Mouse (Mus musculus): Measurements from ENCODE around the gene 4933411K16Rik.
A peak's percentile ranks its signal among the peaks of the same experiment; 100 is the strongest.

The 4933411K16Rik gene

GRCm38 (mm10) chr19:42051948-42052347, at the start of gene 4933411K16Rik:
Gene 4933411K16Rik, plus strand, starts transcription at chr19:42052248.
- no peak for DNase-seq (ENCODE audit: low spot score)

- no peak for DNase-seq (ENCODE audit: low spot score)
Measured at GRCm38 (mm10) chr19:42004258-42004657, 47.8 kb upstream of the 4933411K16Rik start.

DNA sequence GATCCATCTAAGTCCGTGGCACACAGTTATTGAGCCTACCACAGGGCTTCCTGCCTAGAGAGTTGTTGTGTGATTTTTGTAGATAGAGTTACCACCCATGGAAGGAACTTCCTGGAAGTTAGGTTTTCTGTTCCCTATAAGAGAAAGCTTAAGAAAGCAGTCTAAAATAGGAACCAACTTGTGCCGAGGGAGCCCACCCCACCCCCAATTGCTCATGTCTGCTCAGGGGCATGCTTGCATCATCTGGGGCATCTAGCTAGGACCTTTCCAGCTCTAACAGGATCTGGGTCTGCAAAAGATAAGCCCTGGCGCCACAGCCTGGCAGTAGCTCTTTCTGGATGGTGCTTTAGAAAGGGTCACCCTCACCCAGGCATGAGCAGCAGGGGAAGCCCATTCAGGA, 46.4 kb upstream of the 4933411K16Rik start:
- no peak for DNase-seq (ENCODE audit: low spot score)

- no peak for DNase-seq (ENCODE audit: low spot score)
Measured at GRCm38 (mm10) chr19:42006568-42006967, 45.5 kb upstream of the 4933411K16Rik start.

DNA sequence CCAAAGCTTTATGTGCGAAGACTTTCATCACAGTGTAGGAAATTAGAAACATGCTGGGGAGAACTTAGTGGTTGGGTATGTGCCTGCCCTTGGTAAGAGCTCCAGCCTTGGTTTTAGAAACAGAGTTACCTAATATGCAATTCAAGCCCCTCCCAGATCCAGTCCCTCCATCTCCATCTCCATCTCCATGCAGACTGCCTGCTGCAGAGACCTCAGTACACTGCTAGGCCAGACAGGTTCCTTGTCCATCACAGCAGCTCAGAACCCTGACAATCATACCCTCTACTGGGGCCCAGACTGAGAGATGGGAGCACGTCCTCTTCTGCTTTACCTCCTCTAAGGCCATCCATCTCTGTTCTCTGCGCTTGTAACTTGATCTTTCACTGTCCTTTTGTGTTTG, 43.5 kb upstream of the 4933411K16Rik start:
- DNase-seq (ENCODE audit: low spot score) = no peak

- no peak for DNase-seq (ENCODE audit: low spot score)
Measured at GRCm38 (mm10) chr19:42009067-42009466, 43.0 kb upstream of the 4933411K16Rik start.

DNA sequence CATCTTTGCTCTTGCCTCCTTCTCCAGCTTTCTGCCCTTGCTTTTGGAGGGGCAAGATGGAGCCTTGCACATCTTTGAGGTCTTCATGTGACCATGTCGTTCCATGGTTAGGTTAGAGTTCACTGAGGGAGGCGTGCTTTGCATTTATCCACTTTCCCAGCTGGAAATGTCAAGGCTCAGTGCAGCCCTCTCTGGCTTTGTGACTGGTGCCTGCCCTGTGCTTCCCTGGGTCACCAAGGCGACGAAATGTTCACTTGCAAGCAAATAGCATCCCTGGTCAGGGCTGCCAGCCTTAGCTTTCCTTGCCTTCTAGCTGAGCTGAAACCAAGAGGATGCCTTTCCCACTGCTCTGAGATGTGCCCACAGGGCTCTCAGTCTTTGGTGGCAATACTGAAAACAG, 41.6 kb upstream of the 4933411K16Rik start:
- DNase-seq (ENCODE audit: low spot score) = no peak

DNA sequence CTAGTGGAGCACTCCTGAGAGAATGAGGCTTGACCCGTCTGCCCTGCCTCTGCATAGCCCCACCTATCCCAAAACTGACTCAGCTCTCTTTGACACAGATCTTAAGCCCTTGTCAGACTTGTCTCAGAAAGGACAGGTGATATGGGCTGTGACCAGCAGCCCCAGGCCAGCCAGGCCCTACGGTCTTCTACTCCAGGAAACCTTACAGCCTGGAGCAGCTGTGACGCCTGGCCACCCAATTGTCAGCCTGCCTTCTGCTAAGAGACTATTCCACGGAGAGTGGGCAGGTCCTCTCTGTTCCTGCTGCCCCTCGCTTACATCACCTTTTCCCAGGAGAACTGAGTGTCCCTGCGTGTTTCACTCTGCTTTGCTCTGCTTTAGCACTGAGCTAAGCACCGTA, 40.9 kb upstream of the 4933411K16Rik start:
- no peak for DNase-seq (ENCODE audit: low spot score)

DNA sequence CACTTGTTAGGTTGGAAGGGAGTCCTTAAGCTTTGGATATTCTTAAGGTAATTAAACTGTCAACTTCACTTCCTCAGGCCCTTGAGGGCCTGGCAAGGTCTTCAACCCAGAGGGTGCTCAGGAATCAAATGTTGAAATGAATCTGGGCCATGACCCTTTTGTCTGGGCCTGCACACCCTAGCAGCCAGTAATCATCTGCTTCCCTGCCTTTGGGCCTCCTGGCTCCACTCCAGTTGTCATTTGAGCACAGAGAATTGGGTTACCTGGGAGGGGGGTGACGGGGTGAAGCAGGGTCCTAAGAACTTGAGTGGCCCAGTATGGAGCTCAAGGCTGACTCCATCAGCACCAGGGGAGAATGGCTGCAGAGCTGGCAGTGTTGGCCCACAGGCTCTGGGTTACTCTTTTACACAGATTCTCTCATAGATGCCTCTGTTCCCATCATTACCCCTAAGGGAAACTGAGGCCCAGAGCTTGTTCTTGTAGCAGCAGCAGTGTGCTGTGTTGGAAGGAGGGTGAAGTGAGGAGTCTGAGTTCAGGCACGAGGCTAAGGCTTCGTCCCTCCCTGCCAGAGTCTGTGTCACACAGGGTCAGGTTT, 37.7 kb upstream of the 4933411K16Rik start:
- DNase-seq (ENCODE audit: low spot score) = no peak

DNA sequence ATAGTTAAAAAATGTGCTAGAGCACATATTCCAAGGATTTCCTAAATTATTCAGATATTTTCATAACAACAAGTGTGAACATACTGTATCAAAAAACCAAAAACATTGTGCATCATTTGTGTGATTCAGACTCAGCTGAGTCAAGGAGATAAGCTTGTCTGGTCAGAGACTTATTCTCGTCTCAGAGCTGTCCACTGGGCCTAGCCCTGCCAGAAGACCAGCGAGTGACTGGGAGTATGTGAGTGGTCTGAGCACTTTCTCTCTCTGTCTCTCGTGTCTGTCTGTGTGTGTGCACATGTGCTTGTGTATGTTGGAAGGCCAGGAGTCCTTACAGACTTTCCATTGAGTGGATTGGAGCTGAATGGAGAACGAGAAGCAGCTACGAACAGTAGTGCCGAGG, 37.0 kb upstream of the 4933411K16Rik start:
- no peak for DNase-seq (ENCODE audit: low spot score)

- DNase-seq (ENCODE audit: low spot score) = no peak
Measured at GRCm38 (mm10) chr19:42016251-42016650, 35.8 kb upstream of the 4933411K16Rik start.

- no peak for DNase-seq (ENCODE audit: low spot score)
Measured at GRCm38 (mm10) chr19:42016840-42017239, 35.2 kb upstream of the 4933411K16Rik start.

- peak; percentile 58 for DNase-seq (ENCODE audit: low spot score)
Measured at GRCm38 (mm10) chr19:42017399-42018247, 34.4 kb upstream of the 4933411K16Rik start.

DNA sequence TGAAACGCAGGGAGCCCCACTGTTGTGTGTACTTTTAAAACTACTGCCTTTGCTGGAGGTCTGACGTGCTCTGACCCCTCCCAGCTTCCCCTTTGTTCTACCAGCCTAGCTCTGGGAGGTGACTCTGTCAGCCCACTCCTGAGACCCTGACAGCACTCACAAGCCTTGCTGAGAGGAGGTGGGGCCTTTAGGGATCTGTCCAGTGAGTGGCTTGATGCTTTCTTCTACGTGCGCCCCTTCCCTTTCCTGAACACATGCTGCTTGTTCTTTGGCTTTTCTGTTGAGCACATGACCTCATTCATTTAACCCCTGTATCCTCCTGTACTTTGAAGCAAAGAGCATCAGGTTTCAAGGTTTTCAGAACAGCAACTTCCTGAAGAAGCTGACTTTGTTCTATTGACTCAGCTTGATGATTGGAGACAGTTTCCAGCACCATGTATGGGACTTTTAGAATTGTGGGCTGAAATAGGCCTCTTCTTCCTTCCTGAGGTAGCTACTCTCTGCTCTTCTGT, 33.0 kb upstream of the 4933411K16Rik start:
- DNase-seq (ENCODE audit: low spot score) = no peak

DNA sequence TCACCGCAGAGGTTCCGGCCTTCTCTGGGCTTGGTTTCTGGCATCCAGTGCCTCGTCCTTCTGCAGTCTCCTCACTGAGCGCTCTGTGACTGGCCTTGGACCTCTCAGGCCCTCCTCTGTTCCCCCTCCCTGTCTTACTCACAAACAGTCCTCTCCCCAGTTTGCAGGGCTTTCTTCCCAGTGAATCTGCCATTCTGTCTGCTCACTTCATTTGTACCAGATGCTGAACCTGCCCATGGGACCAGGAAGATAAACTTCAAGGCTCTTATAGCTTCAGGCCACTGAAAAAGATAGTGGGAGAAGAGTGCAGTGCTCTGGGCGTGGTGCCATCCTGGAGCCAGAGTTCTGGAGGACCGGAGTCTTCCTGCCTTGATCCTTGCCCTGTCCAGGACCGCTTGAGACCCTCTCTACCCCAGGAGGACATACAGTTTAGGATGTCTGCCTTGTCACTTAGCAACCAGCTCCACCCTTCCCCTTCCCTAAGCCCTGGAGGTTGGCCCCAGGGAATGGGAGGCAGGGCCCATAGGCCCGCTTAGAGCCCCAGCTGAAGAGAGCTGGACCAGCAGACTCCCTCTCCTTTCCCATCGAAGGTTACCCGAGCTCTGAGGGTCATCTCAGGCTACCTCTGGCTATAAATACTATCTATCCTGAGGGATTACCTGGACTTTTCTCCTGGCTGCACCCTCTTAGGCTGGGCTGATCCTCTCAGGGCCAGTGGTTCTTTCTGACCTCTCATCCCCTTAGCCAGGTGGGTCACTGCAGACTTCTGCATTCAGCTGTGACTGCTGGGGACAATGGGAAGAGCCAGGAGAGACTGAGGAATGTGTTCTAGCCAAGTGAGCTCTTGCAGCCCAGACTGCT, 30.1 kb upstream of the 4933411K16Rik start:
- peak; percentile 58 for DNase-seq (ENCODE audit: low spot score)

DNA sequence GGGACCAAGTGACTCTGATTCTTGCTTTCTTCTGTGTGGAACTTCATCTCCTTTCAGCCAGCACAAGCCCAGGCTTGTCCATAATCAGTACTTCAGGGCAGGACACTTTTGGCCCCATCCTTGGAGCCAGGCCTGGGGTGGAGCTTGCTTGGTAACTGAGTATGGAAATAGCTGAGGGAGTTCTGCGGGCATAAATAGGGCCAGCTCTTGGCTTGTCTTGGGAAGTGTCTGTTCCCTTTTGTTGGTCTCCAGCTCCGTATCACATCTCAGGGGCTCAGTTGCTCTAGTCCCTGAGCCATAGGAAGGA, 29.6 kb upstream of the 4933411K16Rik start:
- no peak for DNase-seq (ENCODE audit: low spot score)

- DNase-seq (ENCODE audit: low spot score) = peak; percentile 53
Measured at GRCm38 (mm10) chr19:42026158-42026557, 25.9 kb upstream of the 4933411K16Rik start.

GRCm38 (mm10) chr19:42031112-42031511, 20.9 kb upstream of the 4933411K16Rik start:
- DNase-seq (ENCODE audit: low spot score) = no peak

DNA sequence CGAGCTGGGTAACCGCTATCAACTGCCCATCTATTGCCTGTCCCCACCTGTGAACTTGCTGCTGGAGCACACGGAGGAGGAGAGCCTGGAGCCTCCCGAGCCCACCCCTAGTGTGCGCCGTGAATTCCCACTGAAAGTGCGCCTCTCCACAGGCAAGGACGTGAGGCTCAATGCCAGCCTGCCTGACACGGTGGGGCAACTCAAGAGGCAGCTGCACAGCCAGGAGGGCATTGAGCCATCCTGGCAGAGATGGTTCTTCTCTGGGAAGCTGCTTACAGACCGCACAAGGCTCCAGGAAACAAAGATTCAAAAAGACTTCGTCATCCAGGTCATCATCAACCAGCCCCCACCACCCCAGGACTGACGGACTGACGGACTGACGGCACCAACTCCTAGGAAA, 18.4 kb upstream of the 4933411K16Rik start:
- no peak for DNase-seq (ENCODE audit: low spot score)

DNA sequence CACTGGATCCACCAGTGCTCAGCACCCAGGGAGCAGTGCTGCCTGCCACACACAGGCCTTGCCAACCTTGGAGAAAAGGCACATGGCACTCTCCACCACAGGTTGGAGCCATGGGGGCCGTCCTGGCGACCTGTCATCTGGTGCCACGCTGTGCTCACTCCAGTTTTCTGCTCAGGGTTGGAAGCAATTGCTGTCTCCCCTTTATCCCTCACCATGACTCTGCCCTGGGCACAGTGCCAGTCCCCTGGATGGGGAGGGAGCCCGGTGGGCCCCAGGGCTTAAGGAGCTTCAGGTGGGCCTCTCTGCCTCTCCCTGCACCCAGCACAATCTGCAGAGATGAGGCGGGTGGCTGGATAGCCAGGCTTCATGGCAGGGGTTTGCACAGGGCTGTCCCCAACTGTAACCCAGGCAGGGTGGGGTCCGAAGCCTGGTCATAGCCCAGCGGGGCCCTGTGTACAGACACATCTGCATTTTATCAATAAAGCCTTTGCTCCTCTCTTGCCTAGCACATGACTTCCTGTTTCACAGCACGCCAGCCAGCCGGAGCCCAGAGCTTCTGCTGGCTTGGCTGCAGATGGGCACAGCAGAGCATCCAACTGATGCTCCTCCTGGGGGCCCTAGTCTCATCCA, 17.8 kb upstream of the 4933411K16Rik start:
- no peak for DNase-seq (ENCODE audit: low spot score)

DNA sequence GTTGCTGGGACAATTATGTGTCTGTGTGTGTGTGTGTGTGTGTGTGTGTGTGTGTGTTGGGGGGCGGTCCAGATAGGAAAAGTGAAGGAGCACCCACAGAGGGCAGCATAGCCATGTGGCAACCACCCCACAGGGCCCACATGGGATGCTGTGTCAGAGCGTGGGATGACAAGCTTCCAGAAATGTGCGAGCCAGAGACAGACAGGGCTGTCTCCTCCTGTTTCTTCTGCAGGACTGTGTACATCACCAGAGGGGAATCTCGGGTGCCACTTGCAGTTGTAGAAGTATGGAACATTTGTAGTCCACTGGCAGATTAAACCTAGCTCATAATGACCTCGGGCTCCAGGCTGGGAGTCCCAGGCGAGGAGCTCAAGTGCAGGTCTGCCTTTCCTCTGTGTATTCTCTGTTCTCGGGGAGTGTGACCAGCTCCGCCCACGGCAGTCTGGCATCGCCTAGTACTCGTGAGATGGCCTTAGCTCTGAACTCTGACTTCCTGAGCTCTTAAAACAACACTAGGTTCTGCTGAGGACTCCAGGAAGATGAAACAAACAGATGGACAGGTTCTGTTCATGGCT, 17.1 kb upstream of the 4933411K16Rik start:
- no peak for DNase-seq (ENCODE audit: low spot score)

Data from ovary, adult 18-20 months (tissue).